Mouse (Mus musculus) limb, embryonic 11.5 days (tissue): ENCODE results near the gene Crtap. TPM values are rescaled to one million over a fixed set of nuclear protein-coding genes. Genes with fewer than 3 reads are reported as not detected.

ENCODE experiments used
- ATAC-seq: fragments of 200-750 bp; cut with Nextera tagmentation; 2 replicates; pipeline ENCODE4 v1.8.0; 2017; ENCODE audit warnings: low read depth; ENCODE audit not compliant: insufficient number of reproducible peaks, low FRiP score, low TSS enrichment
- DNase-seq: peaks from one replicate; pipeline ENCODE4 v3.0.0-alpha.2; 2015; ENCODE audit warnings: low spot score
- H3K27ac ChIP-seq: fragments of 300-500 bp; sonication (generic); replicated peaks from 2 replicates; pipeline ENCODE4 v1.5.1; 2014; ENCODE audit warnings: low read depth, mild to moderate bottlenecking, low read length
- H3K27me3 ChIP-seq: fragments of 300-500 bp; sonication (generic); 2 replicates; pipeline ENCODE4 v1.6.1; 2014; ENCODE audit warnings: mild to moderate bottlenecking, low read length, mixed read lengths; ENCODE audit not compliant: control insufficient read depth, insufficient read depth
- H3K36me3 ChIP-seq: fragments of 300-500 bp; sonication (generic); 2 replicates; pipeline ENCODE4 v1.6.1; 2014; ENCODE audit warnings: mild to moderate bottlenecking, low read length, moderate library complexity, mixed read lengths; ENCODE audit not compliant: control insufficient read depth, insufficient read depth
- H3K4me1 ChIP-seq: fragments of 300-500 bp; sonication (generic); 2 replicates; pipeline ENCODE4 v1.6.1; 2014; ENCODE audit warnings: low read length, mixed read lengths; ENCODE audit not compliant: control insufficient read depth, insufficient read depth
- H3K4me2 ChIP-seq: fragments of 300-500 bp; sonication (generic); 2 replicates; pipeline ENCODE4 v1.6.1; 2014; ENCODE audit warnings: low read depth, mild to moderate bottlenecking, moderate library complexity; ENCODE audit not compliant: severe bottlenecking
- H3K4me3 ChIP-seq: fragments of 300-500 bp; sonication (generic); 2 replicates; pipeline ENCODE4 v1.5.1; 2014; ENCODE audit warnings: low read depth, low read length
- H3K9ac ChIP-seq: fragments of 300-500 bp; sonication (generic); 2 replicates; pipeline ENCODE4 v1.6.1; 2014; ENCODE audit warnings: mild to moderate bottlenecking, low read length
- H3K9me3 ChIP-seq: fragments of 300-500 bp; sonication (generic); 2 replicates; pipeline ENCODE4 v1.6.1; 2016; ENCODE audit warnings: low read length; ENCODE audit not compliant: control insufficient read depth
- WGBS: fragments of 180-500 bp; shearing (Covaris S2); extraction: QIAGEN DNeasy Blood & Tissue Kit; methylation state at CpG from one replicate; pipeline ENCODE4 v1.1.7; 2014; 5-methylcytosine and 5-hydroxymethylcytosine counted together
- polyA plus RNA-seq: library from polyadenylated mRNA; unstranded; fragments of >200 nt; fragmentation: Nextera tagmentation; extraction: Ambion mirVana; gene quantifications from 2 replicates; pipeline ENCODE4 v1.2.1, GENCODE M21; 2014

Gene Crtap
- polyA plus RNA-seq, 1 experiment from 2014 or later: 66.7 TPM

- Histone ChIP-seq H3K4me1 (no peaks in the 10 kb centered on the region), H3K4me3 (peak overlapping the region; percentile 69), H3K4me2 (peak overlapping the region; percentile 84), H3K9me3 (no peaks in the 10 kb centered on the region), H3K27ac (peak overlapping the region; percentile 81; the same call in 1 of the 2 replicates), H3K9ac (peak overlapping the region; percentile 83), H3K36me3 (no peaks in the 10 kb centered on the region), H3K27me3 (no peaks in the 10 kb centered on the region)
- 5% methylated on average over 10 of the region's 10 CpGs for WGBS
- no peak for ATAC-seq
- DNase-seq: no peak
These were observed 237 bp upstream of the Crtap start for GRCm38 (mm10) chr9:114390749-114391075.

- Histone ChIP-seq H3K4me3 (peak overlapping the region; percentile 69), H3K9ac (no peak overlapping the region), H3K36me3 (no peaks in the 10 kb centered on the region), H3K4me2 (peak overlapping the region; percentile 84), H3K27me3 (no peaks in the 10 kb centered on the region), H3K27ac (no peak overlapping the region), H3K9me3 (no peaks in the 10 kb centered on the region), H3K4me1 (no peaks in the 10 kb centered on the region)
- 72% methylated on average over 8 of the region's 8 CpGs for WGBS
- peak; percentile 36 for DNase-seq
- ATAC-seq: peak; percentile 18; the same call in 1 of the 2 replicates
These were observed 1.0 kb downstream of the Crtap start for GRCm38 (mm10) chr9:114389371-114389904.

DNA sequence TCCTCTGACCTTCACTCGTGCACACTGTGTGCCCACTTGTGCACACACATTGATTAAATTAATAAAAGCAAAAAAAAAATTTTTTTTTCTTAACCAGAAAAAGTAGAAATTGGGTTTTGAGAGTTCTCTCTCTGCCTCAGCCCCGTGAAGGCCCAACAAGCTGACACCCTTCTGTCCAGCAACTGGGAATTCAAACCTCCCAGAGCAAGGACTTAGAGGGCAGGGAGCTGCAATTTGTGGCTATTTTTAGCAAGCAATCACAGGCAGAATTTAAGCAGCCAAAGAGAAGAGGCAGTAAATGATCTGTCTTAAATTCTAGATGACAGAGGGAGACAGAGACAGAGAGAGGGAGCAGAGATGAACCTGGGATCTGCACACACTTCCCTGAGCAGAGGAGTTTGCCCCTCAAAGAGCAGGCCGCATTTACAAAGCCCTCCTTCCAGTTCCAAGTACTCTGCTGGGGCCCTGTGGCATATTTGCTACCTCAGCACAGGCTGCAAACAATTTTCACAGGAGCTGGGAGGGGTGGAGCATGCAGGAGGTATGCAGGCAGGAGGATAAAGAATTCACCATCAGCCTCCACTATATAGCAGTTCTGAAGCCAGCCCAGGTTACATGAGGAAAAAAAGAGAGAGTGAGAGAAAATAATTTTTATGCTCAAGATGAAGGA is 1.6 kb downstream of the Crtap start:
- H3K27ac ChIP-seq: no peak overlapping the region
- no peak for ATAC-seq
- WGBS: 70% methylated on average over 3 of the region's 3 CpGs
- no peaks in the 10 kb centered on the region for H3K36me3 ChIP-seq
- no peak overlapping the region for H3K4me2 ChIP-seq
- H3K9ac ChIP-seq: no peak overlapping the region
- no peaks in the 10 kb centered on the region for H3K4me1 ChIP-seq
- no peak overlapping the region for H3K4me3 ChIP-seq
- H3K27me3 ChIP-seq: no peaks in the 10 kb centered on the region
- DNase-seq: no peak
- H3K9me3 ChIP-seq: no peaks in the 10 kb centered on the region

GRCm38 (mm10) chr9:114388288-114388687 is 2.2 kb downstream of the Crtap start:
- 79% methylated on average over 8 of the region's 8 CpGs for WGBS
- no peaks in the 10 kb centered on the region for H3K4me1 ChIP-seq
- no peaks in the 10 kb centered on the region for H3K36me3 ChIP-seq
- ATAC-seq (no peak), DNase-seq (no peak)
- H3K4me3 ChIP-seq: no peak overlapping the region
- no peak overlapping the region for H3K27ac ChIP-seq
- H3K27me3 ChIP-seq: no peaks in the 10 kb centered on the region
- H3K9ac ChIP-seq: no peak overlapping the region
- no peaks in the 10 kb centered on the region for H3K9me3 ChIP-seq
- H3K4me2 ChIP-seq: no peak overlapping the region

DNA sequence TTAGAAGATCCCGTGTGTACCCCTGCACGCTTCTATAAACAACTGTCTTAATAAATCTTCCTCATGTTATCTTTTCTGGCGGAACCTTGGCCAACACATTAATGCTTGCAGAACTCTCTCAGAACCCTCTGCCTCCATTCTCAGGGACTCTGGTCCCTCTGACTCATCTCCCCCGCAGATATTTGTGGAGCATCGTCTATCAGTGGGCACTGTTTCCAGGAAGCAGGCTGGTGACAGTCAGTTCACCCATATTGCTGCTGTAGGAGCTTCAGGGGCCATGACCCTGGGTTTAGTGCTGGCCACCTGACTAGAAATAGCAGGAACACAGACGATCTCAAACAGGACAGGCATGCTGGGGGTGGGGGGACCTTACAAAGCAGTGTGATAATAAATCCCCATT is 3.4 kb downstream of the Crtap start:
- no peak overlapping the region for H3K4me3 ChIP-seq
- ATAC-seq (no peak), DNase-seq (no peak)
- H3K9ac ChIP-seq: no peak overlapping the region
- H3K4me1 ChIP-seq: no peaks in the 10 kb centered on the region
- H3K9me3 ChIP-seq: no peaks in the 10 kb centered on the region
- WGBS: 54% methylated on average over 6 of the region's 6 CpGs
- no peaks in the 10 kb centered on the region for H3K27me3 ChIP-seq
- H3K4me2 ChIP-seq: no peak overlapping the region
- no peaks in the 10 kb centered on the region for H3K36me3 ChIP-seq
- no peak overlapping the region for H3K27ac ChIP-seq

GRCm38 (mm10) chr9:114385160-114385559 is 5.3 kb downstream of the Crtap start:
- Histone ChIP-seq H3K4me3 (no peak overlapping the region), H3K36me3 (no peaks in the 10 kb centered on the region), H3K4me1 (no peaks in the 10 kb centered on the region), H3K27ac (no peak overlapping the region), H3K9me3 (no peaks in the 10 kb centered on the region), H3K27me3 (no peaks in the 10 kb centered on the region), H3K4me2 (no peak overlapping the region), H3K9ac (no peak overlapping the region)
- DNase-seq: no peak
- 97% methylated on average over 10 of the region's 10 CpGs for WGBS
- no peak for ATAC-seq

DNA sequence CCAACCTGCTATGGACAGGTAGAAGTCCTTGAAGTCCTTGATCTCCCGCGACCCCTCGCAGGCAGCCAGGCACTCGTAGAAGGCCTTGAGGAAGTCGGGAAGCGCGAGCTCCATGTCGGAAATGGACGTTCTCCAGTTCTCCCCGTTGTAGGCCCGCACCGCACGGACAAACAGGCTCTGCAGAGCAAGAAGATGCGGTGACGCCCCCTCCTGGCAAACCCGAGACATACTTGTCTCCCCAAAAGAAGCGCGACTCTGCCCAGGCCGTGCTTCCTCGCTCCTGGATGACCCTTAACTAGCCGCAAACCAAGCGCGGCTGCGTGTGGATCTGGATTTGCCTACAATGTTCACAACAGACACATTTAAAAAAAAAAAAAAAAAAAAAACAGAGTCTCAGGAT is 5.8 kb downstream of the Crtap start:
- no peaks in the 10 kb centered on the region for H3K4me1 ChIP-seq
- no peaks in the 10 kb centered on the region for H3K9me3 ChIP-seq
- no peak overlapping the region for H3K27ac ChIP-seq
- no peaks in the 10 kb centered on the region for H3K27me3 ChIP-seq
- no peak for ATAC-seq
- no peak overlapping the region for H3K9ac ChIP-seq
- DNase-seq: no peak
- H3K36me3 ChIP-seq: no peaks in the 10 kb centered on the region
- no peak overlapping the region for H3K4me3 ChIP-seq
- no peak overlapping the region for H3K4me2 ChIP-seq
- 93% methylated on average over 24 of the region's 24 CpGs for WGBS

DNA sequence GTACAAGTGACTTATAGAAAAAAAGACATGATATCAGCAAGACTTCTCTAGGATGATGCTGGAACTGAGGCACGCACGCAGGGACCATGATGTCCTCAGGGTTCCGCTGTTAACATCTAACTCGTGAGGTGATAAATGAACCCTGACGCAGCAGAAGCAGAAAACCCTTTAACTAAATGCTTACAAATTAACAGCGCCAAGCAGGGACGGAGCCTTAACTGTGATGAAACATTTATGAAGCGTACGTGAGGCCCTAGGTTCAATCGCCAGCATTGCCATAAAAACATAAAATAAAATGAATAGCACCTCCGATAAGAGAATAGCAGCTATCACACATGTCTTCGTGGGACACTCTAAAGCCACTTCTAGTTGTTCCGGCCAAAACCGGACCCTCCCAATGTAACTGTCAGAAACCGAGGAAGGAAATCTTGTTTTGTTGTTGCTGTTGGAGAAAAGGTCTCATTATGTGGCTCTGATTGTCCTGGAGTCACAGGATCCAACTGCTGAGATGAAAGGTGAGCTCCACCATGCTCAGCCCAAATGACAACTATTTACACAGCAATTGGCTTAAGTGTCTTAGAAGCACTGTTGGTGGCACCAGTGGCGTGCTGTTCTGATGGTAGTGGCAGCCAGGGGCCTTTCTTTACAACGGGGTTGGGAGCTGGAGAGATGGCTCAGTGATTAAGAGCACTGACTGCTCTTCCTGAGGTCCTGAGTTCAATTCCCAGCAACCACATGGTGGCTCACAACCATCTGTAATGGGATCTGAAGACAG is 7.4 kb downstream of the Crtap start:
- WGBS: 78% methylated on average over 17 of the region's 17 CpGs
- DNase-seq: no peak
- Histone ChIP-seq H3K4me1 (no peaks in the 10 kb centered on the region), H3K27ac (no peak overlapping the region), H3K4me3 (no peak overlapping the region), H3K9ac (no peak overlapping the region), H3K36me3 (no peaks in the 10 kb centered on the region), H3K27me3 (no peaks in the 10 kb centered on the region), H3K9me3 (no peaks in the 10 kb centered on the region), H3K4me2 (no peak overlapping the region)
- ATAC-seq: no peak
